Mouse (Mus musculus) embryo, embryonic 9.5 days (tissue): ENCODE measurements around the gene Rgl1.
A peak's percentile ranks its signal among the peaks of the same experiment; 100 is the strongest.

ENCODE experiments used
- DNase-seq: peaks from one replicate; pipeline ENCODE4 v3.0.0-alpha.2; 2017; ENCODE audit errors: extremely low spot score

Gene Rgl1

DNA sequence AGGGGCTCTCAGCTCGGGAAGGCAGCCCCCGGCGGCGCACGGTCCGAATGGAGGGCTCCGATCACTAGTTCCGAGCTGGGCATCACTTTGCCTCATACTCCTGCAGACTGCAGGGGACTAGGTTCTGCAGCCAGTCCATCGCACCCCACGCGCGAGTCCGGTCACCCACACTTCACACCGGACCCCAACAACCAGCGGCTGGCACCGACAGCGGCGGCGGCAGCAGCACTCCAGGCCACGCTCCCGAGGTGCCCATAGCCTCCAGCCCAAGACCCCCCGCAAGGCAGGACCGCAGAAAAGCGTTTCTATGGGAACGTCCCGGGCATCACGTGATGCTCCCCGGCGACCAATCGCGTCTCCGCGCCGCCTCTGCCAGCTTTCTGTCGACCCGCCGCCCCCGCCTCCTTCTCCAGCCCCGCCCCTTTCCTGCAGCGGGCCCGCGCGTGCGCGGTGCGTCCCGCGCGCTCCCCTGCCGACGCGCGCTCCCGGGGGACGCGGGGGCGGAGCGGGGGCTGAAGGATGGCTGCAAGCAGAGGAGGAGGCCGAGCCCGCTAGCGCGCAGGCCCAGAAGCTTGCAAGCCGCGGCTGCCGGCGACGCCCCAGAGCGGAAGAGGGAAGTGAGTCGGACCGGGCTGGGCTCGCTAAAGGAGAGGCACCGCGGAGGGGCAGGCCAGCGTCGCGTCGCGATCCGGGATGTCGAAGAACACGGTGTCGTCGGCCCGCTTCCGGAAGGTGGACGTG is at the start of gene Rgl1, which contains the start of gene Arpc5:
Gene Rgl1 (minus strand): TSS at position 320 of the 741 bp plus-strand sequence.
Gene Arpc5 (plus strand): TSS at position 511 of the 741 bp plus-strand sequence.
- DNase-seq = peak; percentile 98

GRCm38 (mm10) chr1:152815265-152815701 is 49.1 kb upstream of the Rgl1 start:
- DNase-seq = peak; percentile 70

DNA sequence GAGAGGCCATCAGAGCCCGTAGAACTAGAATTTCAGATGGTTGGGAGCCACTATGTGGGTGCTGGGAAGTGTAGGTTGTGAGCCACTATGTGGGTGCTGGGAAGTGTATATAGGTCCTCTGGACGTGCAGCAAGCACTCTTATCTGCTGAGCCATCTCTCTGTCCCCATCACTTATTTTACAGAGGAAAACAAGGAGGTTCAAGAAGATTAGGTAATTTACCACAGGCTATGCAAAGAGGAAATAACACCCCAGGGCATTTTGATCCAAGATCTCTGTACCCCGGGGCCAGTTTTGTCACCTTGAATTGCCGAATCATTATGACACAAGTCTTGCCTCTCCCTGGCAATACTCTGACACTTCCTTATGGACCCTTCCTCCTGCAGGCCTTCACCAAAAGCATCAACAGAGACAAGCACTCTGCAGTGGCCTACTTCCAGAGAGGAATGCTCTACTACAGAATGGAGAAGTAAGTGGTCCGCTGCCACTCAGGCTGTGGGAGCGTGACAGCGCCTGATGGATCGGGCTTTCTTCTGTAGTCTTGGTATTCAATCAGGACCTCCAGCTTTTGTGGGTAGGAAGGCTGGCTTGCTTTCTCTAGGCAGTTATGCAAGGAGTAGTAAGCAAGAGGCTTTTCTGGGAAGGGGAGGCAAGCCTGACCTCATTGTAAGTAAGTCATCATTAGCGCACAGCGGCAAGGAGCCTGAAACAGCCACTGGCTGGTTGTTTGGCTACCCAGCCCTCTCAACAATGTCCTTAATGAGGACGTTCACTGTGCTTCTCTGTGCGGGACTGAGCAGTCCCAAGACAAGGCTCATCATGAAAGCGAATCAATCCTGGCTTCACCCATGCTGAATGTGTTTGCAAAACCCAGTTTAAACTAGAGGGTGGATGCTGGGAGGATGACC is 44.6 kb upstream of the Rgl1 start:
- DNase-seq = no peak

DNA sequence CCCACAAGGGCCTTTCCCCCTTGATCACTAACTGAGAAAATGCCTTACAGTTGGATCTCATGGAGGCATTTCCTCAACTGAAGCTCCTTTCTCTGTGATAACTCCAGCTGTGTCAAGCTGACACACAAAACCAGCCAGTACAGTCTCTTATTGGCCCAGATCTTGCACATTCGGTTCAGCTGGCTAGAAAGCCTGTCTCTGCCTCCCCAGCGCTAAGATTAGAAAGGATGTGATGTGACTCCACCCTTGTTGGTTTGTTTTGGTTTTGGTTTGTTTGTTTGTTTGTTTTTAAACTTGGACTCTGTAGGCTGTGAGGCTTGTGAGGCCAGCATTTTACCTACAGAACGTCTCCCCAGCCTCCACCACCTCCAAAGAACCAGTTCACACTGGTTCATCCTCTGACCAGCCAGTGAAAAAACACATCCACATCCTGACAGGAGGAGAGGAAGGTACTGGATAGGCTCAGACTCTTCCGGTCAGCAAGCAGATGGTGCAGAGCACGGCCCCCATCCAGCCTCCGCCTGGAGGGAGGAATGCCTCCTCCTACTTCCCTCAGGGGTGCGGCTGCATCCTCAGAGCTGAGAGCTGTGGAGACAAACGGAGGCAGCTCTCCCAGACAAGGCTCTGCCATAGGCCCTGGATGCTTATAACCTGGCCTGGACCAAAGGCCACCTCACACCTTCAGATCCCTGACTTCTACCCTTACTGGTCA is 43.5 kb upstream of the Rgl1 start:
- peak; percentile 43 for DNase-seq

DNA sequence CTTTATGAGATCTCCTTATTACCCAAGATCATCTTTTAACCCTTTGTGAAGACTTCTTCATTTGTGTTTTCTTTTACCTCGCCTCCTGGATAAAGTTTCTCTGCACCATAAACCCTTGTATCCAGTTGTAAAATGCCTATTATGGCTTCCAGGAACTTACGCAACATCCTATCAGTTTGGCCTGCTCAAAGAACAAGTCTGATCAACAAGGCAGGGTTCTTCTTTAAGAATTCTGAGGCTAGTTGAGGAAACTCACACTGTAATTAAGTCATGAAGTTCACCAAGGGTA is 42.2 kb upstream of the Rgl1 start:
- no peak for DNase-seq

GRCm38 (mm10) chr1:152807619-152808391 is 41.7 kb upstream of the Rgl1 start:
- no peak for DNase-seq

DNA sequence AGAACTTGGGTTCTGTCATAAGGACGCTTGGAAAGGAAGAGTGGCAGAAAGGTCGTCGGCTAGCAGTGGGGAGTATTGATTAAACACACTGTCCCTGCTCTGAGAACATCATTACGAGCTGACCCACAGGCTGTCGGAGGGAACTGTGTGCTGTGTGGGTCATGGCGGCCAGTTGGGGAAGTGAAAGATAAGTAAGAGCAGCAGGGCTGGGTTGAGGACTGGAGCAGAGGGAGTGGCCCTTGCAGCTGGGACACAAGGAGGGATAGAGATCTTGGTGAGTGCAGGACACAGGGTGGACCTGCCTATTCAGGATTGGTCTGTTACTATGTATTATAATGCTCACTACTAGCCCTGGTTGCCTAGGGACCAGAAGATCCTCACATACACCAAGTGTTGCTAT is 38.8 kb upstream of the Rgl1 start:
- no peak for DNase-seq

DNA sequence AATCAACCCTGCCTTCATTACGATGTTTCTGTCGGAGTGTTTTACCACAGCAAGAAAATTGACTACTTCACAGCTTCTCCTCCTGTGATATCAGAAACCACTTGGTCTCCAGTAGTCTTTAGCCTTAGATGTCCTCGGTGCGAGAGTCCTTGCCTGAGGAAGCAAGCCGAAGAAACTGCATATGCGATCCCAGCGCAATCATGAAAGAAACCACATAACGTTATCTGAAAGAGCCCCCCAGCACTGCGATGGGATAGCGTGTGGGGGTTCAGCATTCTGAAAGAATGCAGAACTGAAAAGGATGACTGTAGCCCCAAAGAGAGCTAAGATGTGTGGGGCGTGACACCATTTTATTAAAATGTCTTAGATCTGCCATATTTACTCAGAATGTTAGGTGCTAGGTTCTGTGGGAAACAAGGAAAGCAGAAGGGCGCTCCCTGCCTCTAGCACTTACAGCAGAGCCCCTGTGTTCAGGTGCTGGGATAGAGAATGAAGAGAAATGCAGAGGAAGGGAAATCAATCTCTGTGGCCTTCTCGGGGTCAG is 34.6 kb upstream of the Rgl1 start:
- no peak for DNase-seq

DNA sequence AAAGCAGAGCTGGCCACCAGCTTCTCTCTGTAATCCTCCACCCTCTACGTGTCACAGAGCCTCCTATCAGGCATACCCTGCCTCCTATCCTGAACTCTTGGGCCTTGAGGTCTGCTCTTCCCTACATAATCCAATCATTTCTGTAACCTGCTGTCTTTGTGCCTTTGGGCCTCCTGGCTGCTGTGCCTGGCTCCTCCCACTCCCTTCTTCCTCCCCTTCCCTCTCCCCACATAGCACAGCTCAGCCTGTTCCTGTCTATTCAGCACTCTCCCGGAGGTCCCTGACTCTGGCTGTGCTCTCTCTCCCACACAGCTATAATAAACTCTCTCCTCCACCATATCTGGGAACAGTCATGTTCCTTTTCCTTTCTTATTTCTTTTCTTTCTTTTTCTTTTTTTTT is 33.7 kb upstream of the Rgl1 start, which contains the start of gene Ncf2:
Gene Ncf2 (plus strand): TSS at position 298 of the 400 bp plus-strand sequence.
- no peak for DNase-seq

- no peak for DNase-seq
Observed at GRCm38 (mm10) chr1:152798125-152798524, 32.0 kb upstream of the Rgl1 start.

GRCm38 (mm10) chr1:152796683-152797263 is 30.6 kb upstream of the Rgl1 start:
- no peak for DNase-seq

DNA sequence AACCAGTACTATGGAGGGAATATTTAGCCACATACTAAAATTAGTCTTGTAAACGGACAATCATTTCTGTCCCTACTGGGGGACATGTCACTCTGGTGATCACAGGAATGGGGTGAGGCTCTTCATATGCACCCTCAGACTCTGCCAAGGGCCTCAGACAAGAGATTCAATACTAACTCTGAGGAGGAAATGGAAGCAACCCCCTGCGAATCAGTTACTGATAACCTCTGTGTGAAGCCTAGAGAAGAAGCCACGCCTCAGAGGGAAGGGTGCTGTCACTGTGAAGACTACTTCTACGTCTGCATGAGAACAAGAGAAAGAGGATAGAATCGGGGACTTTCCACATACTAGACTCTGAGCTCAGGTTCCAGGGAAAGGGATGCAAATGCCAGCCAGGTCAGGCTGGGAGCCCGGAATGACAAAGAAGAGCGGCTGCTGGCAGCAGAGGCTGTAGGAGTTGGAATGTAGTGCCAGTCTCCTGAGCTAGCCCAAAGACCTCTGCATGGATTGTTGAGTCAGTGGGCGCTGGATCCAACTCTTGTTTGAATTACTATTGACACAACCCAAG is 29.6 kb upstream of the Rgl1 start:
- DNase-seq = no peak

- peak; percentile 60 for DNase-seq
Observed at GRCm38 (mm10) chr1:152793495-152794130, 27.5 kb upstream of the Rgl1 start.

DNA sequence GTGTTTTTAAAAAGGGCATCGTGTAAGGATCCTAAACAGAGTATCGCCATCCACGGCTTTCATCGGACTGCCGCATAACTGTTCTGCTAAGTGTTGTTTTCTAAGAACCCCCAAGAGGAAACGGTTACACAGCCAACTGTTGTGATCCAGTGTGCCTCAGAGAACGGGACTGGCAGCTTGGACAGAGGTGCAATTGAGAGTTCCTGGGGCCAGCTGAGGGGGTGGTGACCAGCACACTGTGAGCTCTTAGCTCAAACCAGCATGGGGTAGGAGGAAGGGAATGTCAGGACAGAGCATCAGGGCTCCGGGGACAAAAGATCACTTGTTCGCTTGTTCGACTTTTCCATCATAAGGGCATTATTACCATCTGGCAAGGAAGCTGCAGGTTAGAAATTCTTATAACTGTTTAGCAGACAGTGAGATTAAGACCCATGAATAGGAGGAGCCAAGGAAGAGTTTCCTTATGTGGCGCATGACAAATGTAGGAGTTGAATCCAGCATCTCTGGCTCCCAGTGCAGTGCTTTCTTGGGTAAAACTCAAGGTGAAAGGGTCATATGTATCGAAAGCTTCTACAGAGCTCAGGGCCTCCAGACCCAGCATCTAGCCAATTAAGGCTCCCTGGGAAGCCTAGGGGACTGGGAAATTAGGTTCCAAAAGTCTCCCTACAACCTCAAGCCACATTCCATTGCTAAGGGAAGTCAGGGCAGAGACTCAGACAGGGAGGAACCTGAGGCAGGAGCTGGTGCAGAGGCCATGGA is 26.8 kb upstream of the Rgl1 start:
- peak; percentile 51 for DNase-seq

DNA sequence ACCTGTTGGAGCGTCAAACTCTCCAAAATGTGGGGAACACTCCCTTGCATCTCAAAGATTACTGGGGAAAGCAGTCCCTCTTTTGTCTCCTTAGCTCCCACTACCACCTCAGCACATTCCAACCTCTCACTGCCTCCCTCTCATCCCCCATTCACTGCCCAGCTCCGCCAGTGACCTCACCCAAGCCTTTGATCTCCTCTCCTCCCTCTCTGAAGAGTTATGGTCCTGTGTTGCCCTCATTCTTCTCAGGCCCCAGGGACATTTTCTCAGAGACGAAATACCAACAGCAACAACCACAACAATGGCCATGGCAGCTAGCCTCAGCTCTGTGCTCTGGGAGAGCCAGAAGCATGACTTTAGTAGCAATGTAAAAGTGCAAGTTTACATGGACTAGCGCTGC is 25.1 kb upstream of the Rgl1 start:
- peak; percentile 71 for DNase-seq

- no peak for DNase-seq
Observed at GRCm38 (mm10) chr1:152790821-152791220, 24.7 kb upstream of the Rgl1 start.

DNA sequence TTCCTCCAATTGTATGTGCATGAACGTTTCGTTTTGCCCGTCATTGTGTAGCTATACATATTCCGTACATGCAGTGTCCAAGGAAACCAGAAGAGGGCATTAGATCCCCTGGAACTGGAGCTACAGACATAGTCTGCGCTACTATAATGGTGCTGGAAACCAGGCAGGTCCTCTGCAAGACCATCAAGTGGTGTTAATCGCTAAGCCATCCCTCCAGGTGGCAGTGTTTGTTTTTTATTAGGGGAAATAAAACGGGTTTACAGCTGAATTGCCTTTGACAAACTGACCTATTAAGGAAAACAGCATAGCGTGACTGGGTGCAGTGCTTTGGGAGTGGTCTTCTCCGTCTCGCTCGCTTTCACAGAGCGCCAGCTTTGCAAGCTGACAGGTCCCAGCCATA is 24.1 kb upstream of the Rgl1 start:
- peak; percentile 67 for DNase-seq

- peak; percentile 65 for DNase-seq
Observed at GRCm38 (mm10) chr1:152788121-152788660, 22.0 kb upstream of the Rgl1 start.

DNA sequence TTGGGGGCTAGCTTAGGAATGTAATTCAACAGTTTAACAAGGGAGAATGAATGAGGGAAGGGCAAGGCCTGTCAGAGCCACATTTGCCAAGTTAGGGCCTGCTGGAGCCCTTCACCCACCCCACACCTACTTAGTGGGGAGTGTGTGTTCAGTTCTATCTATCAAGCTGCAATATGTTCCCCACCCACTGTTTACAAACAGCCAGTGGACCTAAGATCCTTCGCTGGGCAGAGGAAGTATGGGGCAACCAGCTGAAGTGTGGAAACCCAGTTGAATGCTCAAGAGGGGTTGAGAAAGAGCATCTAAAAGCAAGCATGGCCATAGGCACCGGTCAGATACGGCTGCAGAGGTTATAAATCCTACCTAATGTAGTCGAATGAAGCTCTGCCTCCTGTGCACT is 20.8 kb upstream of the Rgl1 start:
- no peak for DNase-seq
